ENCODE assay signal across 8 mouse cellular contexts in genomic region chr2:31469480-31469879, GRCm38 (mm10). TPM values are rescaled to one million over a fixed set of nuclear protein-coding genes. Genes with fewer than 3 reads are reported as not detected.
DNase-seq lines count a peak whose midpoint lies in the region; ATAC-seq lines count a peak whose summit lies in the region.

No protein-coding gene starts in this region.

- H3K4me3 ChIP-seq in heart, embryonic 15.5 days = peak overlapping the region; percentile 54
- peak overlapping the region; percentile 43 for H3K4me3 ChIP-seq in embryonic facial prominence, embryonic 12.5 days
- peak overlapping the region; percentile 50 for H3K4me3 ChIP-seq in midbrain, embryonic 15.5 days

- intact Hi-C loops in heart, postnatal 14 days (cut with DNase I) = no loop called here

- H3K4me1 ChIP-seq in heart, embryonic 15.5 days (replicated peaks) = peaks cover 18% of the 10 kb centered on the region
- peaks cover 10% of the 10 kb centered on the region for H3K4me1 ChIP-seq in embryonic facial prominence, embryonic 12.5 days
- H3K4me1 ChIP-seq in midbrain, embryonic 15.5 days = peaks cover 19% of the 10 kb centered on the region

- H3K4me2 ChIP-seq in heart, embryonic 15.5 days = peak overlapping the region; percentile 95
- peak overlapping the region; percentile 92 for H3K4me2 ChIP-seq in embryonic facial prominence, embryonic 12.5 days (replicated peaks)
- H3K4me2 ChIP-seq in midbrain, embryonic 15.5 days = peak overlapping the region; percentile 98

- no peak for DNase-seq in heart, postnatal 14 days
- DNase-seq in kidney, adult 9 months = peak; percentile 89
- DNase-seq in urinary bladder, postnatal 10 days (ENCODE audit: low spot score) = no peak
- no peak for DNase-seq in left cerebral cortex, adult 18-20 months (ENCODE audit: low spot score in 2 of 2)
- DNase-seq in cerebellum, adult 9-11 months = no peak

- 36% methylated on average over 7 of the region's 7 CpGs for WGBS in heart, embryonic 15.5 days
- 31% methylated on average over 7 of the region's 7 CpGs for WGBS in embryonic facial prominence, embryonic 12.5 days
- 22% methylated on average over 7 of the region's 7 CpGs for WGBS in midbrain, embryonic 15.5 days

- no peaks in the 10 kb centered on the region for H3K9me3 ChIP-seq in heart, embryonic 15.5 days (replicated peaks)
- H3K9me3 ChIP-seq in embryonic facial prominence, embryonic 12.5 days = no peaks in the 10 kb centered on the region
- H3K9me3 ChIP-seq in midbrain, embryonic 15.5 days = no peaks in the 10 kb centered on the region

- H3K27me3 ChIP-seq in heart, embryonic 15.5 days = peaks cover 41% of the 10 kb centered on the region
- H3K27me3 ChIP-seq in embryonic facial prominence, embryonic 12.5 days = peaks cover 35% of the 10 kb centered on the region
- peaks cover 38% of the 10 kb centered on the region for H3K27me3 ChIP-seq in midbrain, embryonic 15.5 days (replicated peaks)

- H3K36me3 ChIP-seq in heart, embryonic 15.5 days = no peaks in the 10 kb centered on the region
- H3K36me3 ChIP-seq in embryonic facial prominence, embryonic 12.5 days = no peaks in the 10 kb centered on the region
- H3K36me3 ChIP-seq in midbrain, embryonic 15.5 days (replicated peaks) = no peaks in the 10 kb centered on the region

- no peak overlapping the region for H3K27ac ChIP-seq in heart, embryonic 15.5 days
- H3K27ac ChIP-seq in embryonic facial prominence, embryonic 12.5 days = no peak overlapping the region
- no peak overlapping the region for H3K27ac ChIP-seq in midbrain, embryonic 15.5 days

- H3K9ac ChIP-seq in heart, embryonic 15.5 days = peak overlapping the region; percentile 46; the same call in 1 of the 2 replicates
- H3K9ac ChIP-seq in embryonic facial prominence, embryonic 12.5 days = no peak overlapping the region
- H3K9ac ChIP-seq in midbrain, embryonic 15.5 days = peak overlapping the region; percentile 44

- no peak for ATAC-seq in heart, embryonic 15.5 days (replicated peaks; ENCODE audit: insufficient number of reproducible peaks, insufficient read depth, low FRiP score, low read depth)
- ATAC-seq in embryonic facial prominence, embryonic 12.5 days (ENCODE audit: insufficient number of reproducible peaks, insufficient read depth, low FRiP score, low TSS enrichment) = no peak
- ATAC-seq in midbrain, embryonic 15.5 days (replicated peaks) = no peak

RNA-seq across cellular contexts. Expression of gene Ass1, which starts 0.5 kb away (rescaled TPM):
- 7.7 and 15.5 TPM in 2 replicates for polyA plus RNA-seq in heart, embryonic 15.5 days (2015; fragmentation: Nextera tagmentation; extraction: Ambion mirVana)
- total RNA-seq in heart, postnatal 14 days (2021) = 1 to 10 TPM; 3.1 to 3.7 TPM
- polyA plus RNA-seq in embryonic facial prominence, embryonic 12.5 days (2016; fragmentation: Nextera tagmentation; extraction: Ambion mirVana) = 9.3 and 14.1 TPM in 2 replicates
- polyA plus RNA-seq in midbrain, embryonic 15.5 days (2015; fragmentation: Nextera tagmentation; extraction: Ambion mirVana) = 7.6 and 9.4 TPM in 2 replicates
- 10 to 100 TPM; 44.0 to 49.5 TPM for total RNA-seq in left cerebral cortex, adult 18-20 months (2021)
